In genomic region chr2:68756793-68757192, GRCm38 (mm10) we compare ENCODE assay signal across 8 mouse cellular contexts.
DNase-seq lines count a peak whose midpoint lies in the region; ATAC-seq lines count a peak whose summit lies in the region.

No protein-coding gene starts in this region.

- 23% methylated on average over 6 of the region's 6 CpGs for WGBS in forebrain, embryonic 15.5 days
- WGBS in limb, embryonic 10.5 days = 28% methylated on average over 6 of the region's 6 CpGs
- WGBS in neural tube, embryonic 14.5 days = 26% methylated on average over 6 of the region's 6 CpGs

- intact Hi-C loops in heart, postnatal 25 days (cut with DNase I) = loop anchor here (2.0 kb wide), 1 partner anchor 194 kb away; no protein-coding TSS in a partner anchor

- ATAC-seq in cerebellum, adult (ENCODE audit: insufficient number of reproducible peaks, low FRiP score, low TSS enrichment) = peak; percentile 68
- ATAC-seq in forebrain, embryonic 15.5 days (replicated peaks) = peak; percentile 68
- ATAC-seq in neural tube, embryonic 14.5 days (ENCODE audit: low read depth) = peak; percentile 86
- no peak for ATAC-seq in megakaryocyte, adult 5-6 weeks (ENCODE audit: poor library complexity, severe bottlenecking)

- no peaks in the 10 kb centered on the region for H3K36me3 ChIP-seq in forebrain, embryonic 15.5 days
- H3K36me3 ChIP-seq in limb, embryonic 10.5 days = no peaks in the 10 kb centered on the region
- H3K36me3 ChIP-seq in neural tube, embryonic 14.5 days (ENCODE audit: control insufficient read depth, insufficient read depth, low read length) = no peaks in the 10 kb centered on the region

- H3K4me2 ChIP-seq in forebrain, embryonic 15.5 days (replicated peaks) = no peak overlapping the region
- no peak overlapping the region for H3K4me2 ChIP-seq in neural tube, embryonic 14.5 days (ENCODE audit: low read depth, low read length)

- H3K4me3 ChIP-seq in forebrain, embryonic 15.5 days = no peak overlapping the region
- H3K4me3 ChIP-seq in limb, embryonic 10.5 days = no peak overlapping the region
- H3K4me3 ChIP-seq in neural tube, embryonic 14.5 days (ENCODE audit: low read depth, low read length) = no peak overlapping the region

- DNase-seq in heart, adult 18-20 months = peak; percentile 6 to 39
- DNase-seq in heart, postnatal 25 days (ENCODE audit: low spot score) = no peak
- DNase-seq in kidney, adult 11 months = peak; percentile 20
- peak; percentile 48 for DNase-seq in limb, embryonic 10.5 days (ENCODE audit: low spot score)

- no peak overlapping the region for H3K9ac ChIP-seq in forebrain, embryonic 15.5 days (replicated peaks)
- H3K9ac ChIP-seq in neural tube, embryonic 14.5 days (replicated peaks; ENCODE audit: low read depth, low read length) = no peak overlapping the region

- H3K4me1 ChIP-seq in forebrain, embryonic 15.5 days = no peaks in the 10 kb centered on the region
- no peaks in the 10 kb centered on the region for H3K4me1 ChIP-seq in limb, embryonic 10.5 days
- no peaks in the 10 kb centered on the region for H3K4me1 ChIP-seq in neural tube, embryonic 14.5 days (ENCODE audit: control insufficient read depth, insufficient read depth, low read length)

- H3K27ac ChIP-seq in forebrain, embryonic 15.5 days (replicated peaks) = no peak overlapping the region
- H3K27ac ChIP-seq in limb, embryonic 10.5 days = no peak overlapping the region
- H3K27ac ChIP-seq in neural tube, embryonic 14.5 days (ENCODE audit: low read depth, low read length) = no peak overlapping the region

- H3K9me3 ChIP-seq in forebrain, embryonic 15.5 days = no peaks in the 10 kb centered on the region
- H3K9me3 ChIP-seq in limb, embryonic 10.5 days (replicated peaks) = no peaks in the 10 kb centered on the region
- H3K9me3 ChIP-seq in neural tube, embryonic 14.5 days (ENCODE audit: control insufficient read depth, low read length) = no peaks in the 10 kb centered on the region

- H3K27me3 ChIP-seq in forebrain, embryonic 15.5 days = no peaks in the 10 kb centered on the region
- H3K27me3 ChIP-seq in limb, embryonic 10.5 days (ENCODE audit: low read depth, poor library complexity, severe bottlenecking) = no peaks in the 10 kb centered on the region
- no peaks in the 10 kb centered on the region for H3K27me3 ChIP-seq in neural tube, embryonic 14.5 days (ENCODE audit: control insufficient read depth, insufficient read depth, low read length)
